Mouse (Mus musculus) adrenal gland, postnatal 0 days (tissue): ENCODE data around the gene Pik3ca. TPM values are rescaled to one million over a fixed set of nuclear protein-coding genes. Genes with fewer than 3 reads are reported as not detected.

Experiments used
- polyA plus RNA-seq: library from polyadenylated mRNA; unstranded; fragments of >200 nt; fragmentation: Nextera tagmentation; extraction: Ambion mirVana; gene quantifications from 2 replicates; pipeline ENCODE4 v1.2.1, GENCODE M21; 2015

Pik3ca gene
- polyA plus RNA-seq = 8.8 and 10.3 TPM in 2 replicates

DNA sequence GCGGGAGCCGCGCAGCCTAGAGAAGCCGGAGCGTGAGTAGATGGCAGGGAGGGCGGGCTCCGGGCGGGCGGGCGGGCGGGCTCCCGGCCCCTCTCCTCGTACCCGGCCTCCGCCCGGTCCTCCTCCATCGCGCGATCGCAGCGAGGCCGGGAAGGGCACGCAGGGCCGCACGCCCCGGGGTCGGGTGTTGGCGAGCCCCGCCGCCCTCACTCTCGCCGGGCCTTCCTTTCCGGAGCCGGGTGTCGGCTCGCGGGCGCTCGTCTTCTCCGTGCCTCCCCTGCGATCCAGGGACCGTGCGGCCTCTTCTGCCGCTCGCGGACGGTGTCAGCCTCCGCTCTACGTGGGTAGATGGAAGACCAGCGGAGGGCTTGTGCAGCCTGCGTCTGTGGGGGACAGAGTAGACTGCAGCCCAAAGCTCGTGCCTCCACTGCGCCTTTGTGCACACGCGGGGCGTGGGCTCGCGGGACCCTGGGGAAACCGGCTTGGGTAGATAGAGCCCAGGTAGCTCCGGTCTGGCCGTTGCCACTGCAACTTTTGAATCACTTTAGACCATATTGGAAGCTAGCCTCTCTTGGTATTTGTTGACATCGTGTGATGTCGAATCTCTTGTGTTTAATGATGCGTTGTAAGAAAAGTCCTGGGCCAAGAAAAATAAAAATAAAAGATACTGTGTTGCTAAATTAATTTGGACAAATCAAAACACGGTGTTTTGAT lies at the start of gene Pik3ca:
TSS of gene Pik3ca (plus strand) at position 211 of the 714 bp plus-strand sequence.

DNA sequence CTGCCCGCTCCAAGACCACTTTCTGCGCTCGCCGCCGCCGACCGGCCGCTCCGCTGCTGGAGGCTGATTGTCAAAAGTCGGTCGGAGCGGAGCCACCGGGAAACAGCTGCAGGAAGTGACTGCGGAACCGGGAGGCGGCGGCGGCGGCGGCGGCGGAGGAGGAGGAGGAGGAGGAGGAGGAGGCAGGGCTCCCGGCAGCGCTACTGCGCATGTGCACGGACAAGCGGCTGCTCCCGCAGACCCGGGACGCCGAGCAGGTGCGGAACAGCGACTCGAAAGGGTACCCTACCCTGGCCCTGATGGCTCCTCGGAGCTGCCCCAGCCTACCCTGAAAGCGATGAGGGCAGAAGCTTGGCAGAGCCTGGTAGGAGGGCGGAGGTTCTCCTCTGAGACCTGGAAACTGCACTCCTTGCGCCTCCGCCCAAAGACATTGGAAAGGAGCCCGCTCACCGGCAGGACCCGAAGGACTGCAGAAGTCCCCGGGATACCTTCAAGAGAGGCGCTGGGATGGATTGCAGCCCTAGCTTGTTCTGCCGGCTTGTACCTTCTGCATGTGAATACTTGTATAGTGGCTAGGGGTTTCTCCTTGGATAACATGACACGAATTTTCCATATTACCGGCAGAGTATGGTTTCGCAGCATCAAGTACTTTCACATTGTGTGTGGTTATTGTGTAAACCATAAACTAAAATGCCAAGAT lies 31.8 kb upstream of the Pik3ca start, which contains the start of gene Zmat3:
TSS of gene Zmat3 (minus strand) at position 469 of the 700 bp plus-strand sequence.

DNA sequence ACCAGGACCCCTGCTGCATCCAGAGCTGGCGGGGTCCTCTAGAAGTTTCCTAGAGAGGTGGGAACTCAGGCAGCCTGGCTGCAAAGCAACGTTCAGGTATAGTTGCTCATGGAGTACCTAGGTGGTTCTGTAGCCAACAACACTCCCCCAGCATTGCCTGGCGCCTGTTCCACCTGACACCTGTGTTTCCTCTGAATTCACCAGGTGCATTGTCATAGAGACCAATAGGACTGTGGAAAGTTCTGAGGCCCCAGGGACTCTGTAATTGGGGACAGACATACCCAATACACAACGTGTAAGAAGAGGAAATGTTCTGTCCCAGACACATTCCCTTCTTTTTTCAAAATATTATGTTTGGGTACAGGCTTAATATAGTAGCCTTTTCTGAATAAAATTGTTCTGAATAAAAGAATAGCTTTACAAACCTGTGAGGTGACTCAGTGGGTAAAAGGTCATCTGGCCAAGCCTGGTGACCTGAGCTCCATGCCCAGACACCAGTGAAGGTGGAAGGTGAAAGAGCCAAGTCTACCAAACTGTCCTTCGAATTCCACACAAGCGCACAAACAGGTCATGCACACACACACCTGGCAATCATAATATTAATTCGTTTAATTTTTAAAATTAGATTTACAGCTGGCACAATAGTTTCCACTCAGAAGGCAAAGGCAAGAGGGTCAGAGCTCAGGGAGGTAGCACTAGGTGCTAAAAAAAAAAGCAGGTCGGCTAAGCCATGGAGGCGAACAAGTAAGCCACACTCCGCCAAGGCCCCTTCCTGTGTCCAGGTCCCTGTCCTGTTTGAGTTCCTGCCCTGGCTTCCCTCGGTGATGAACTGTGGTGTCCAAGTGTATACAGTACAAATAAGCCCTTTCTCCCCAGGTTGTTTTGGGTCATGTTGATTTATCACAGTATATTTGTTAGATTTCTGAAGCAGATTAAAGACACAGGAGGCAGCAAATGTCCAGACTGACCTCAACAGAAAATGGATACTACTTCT lies 94.9 kb downstream of the Pik3ca start, which contains the start of gene Kcnmb3:
TSS of gene Kcnmb3 (minus strand) at position 135 of the 994 bp plus-strand sequence.

DNA sequence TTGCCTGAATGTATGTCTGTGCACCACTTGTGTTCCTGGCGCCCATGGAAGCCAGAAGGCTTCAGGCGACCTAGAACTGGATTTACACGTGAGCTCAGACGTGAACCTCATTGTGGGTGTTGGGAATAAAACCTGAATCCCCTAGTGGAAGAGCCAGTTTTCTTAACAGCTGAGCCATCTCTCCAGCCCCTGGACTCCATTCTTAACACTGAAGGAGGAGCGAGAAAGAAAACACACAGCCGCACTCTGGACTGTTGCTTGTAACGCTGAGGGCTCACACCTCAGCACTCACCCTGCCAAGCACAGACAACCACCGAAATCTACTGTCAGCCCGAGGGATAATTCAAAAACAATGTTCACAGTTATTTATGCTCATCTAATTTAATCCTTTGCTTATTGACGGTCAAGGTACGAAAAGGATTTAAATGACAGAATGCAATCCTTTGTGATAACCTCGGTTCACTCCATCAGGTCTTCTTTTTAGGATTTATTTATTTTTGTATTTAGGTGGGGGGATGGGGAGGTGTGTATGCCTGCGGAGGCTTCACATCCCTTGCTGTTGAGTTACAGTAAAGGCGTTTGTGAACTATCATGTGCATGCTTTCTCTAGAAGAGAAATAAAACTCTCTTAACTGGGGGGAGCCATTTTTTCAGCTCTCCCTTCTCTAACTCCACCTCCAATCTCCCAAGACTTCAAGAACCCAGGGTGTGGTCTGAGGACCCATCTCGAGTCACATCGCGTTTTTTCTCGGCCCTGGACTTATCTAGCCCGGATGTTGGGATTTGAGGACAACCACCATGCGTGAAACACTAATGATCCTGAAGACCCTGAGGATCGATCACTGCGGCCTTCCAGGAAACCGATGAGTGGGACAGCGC lies 112.3 kb downstream of the Pik3ca start, which contains the start of gene Zfp639:
TSS of gene Zfp639 (plus strand) at position 764 of the 879 bp plus-strand sequence.

Other genes with a start within 250 kb of the Pik3ca start
- gene Zmat3, start 31.7 kb upstream of the Pik3ca start, polyA plus RNA-seq = 3.4 TPM in 2 replicates
- not detected in 2 replicates for gene Kcnmb3, start 94.6 kb downstream of the Pik3ca start, polyA plus RNA-seq
- 35.6 and 39.6 TPM in 2 replicates for gene Zfp639, start 112.6 kb downstream of the Pik3ca start, polyA plus RNA-seq
- 18.7 and 29.9 TPM in 2 replicates for gene Mfn1, start 131.8 kb downstream of the Pik3ca start, polyA plus RNA-seq
- gene Gnb4, start 218.9 kb downstream of the Pik3ca start, polyA plus RNA-seq = 57.7 and 73.1 TPM in 2 replicates